ENCODE assay signal across 9 mouse cellular contexts in the genomic region with DNA sequence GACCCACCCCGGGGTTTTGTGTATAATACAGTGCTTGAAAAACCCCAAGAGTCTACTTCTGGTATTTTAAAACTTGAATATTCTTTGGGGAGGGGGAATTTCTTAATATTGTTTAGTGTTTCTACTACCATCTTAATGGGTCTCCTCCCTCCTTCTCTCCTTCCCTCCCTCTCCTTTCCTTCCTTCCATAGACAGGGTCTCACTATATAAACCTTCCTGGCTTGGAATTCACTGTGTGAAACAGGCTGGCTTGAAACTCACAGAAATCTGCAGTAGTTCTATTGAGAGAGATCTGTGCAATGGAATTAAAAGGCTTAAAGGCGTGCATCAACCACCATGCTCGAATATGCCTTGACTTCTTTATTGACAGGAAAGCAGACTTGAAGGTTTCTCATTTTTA. TPM values are rescaled to one million over a fixed set of nuclear protein-coding genes. Genes with fewer than 3 reads are reported as not detected.
DNase-seq lines count a peak whose midpoint lies in the region; ATAC-seq and TF ChIP-seq lines count a peak whose summit lies in the region.
"Had no signal": no experiment of that assay in that cellular context is flagged by ENCODE, and none has a peak within 500 bp of the region (broad histone marks: within the 10 kb centered on the region; RNA-seq: fewer than 3 reads in every experiment).

No protein-coding gene starts in this region.

- peak overlapping the region; percentile 79 for H3K4me2 ChIP-seq in kidney, embryonic 14.5 days (replicated peaks; ENCODE audit: low read depth, low read length)
- H3K4me2 ChIP-seq in embryonic facial prominence, embryonic 11.5 days (ENCODE audit: low read depth, low read length) = peak overlapping the region; percentile 52
- H3K4me2 ChIP-seq in hindbrain, postnatal 0 days (ENCODE audit: low read depth, low read length) = peak overlapping the region; percentile 80
- H3K4me2 ChIP-seq in midbrain, embryonic 14.5 days (ENCODE audit: low read length) = peak overlapping the region; percentile 64

- peaks cover 26% of the 10 kb centered on the region for H3K36me3 ChIP-seq in kidney, embryonic 14.5 days (ENCODE audit: control insufficient read depth, insufficient read depth, low read length)
- no peaks in the 10 kb centered on the region; the same call in 1 of the 2 replicates for H3K36me3 ChIP-seq in embryonic facial prominence, embryonic 11.5 days (replicated peaks; ENCODE audit: control insufficient read depth, insufficient read depth, low read depth, low read length)
- peaks cover 12% of the 10 kb centered on the region; the same call in 1 of the 2 replicates for H3K36me3 ChIP-seq in hindbrain, postnatal 0 days (ENCODE audit: insufficient read depth, low read length)
- H3K36me3 ChIP-seq in midbrain, embryonic 14.5 days (ENCODE audit: control insufficient read depth, insufficient read depth, low read length) = peaks cover 21% of the 10 kb centered on the region

- DNase-seq in kidney, postnatal 4 days = no peak
- DNase-seq in embryonic facial prominence, embryonic 11.5 days (ENCODE audit: low spot score) = no peak
- no peak for DNase-seq in hindbrain, postnatal 0 days (ENCODE audit: low spot score)
- DNase-seq in midbrain, embryonic 14.5 days = no peak
- DNase-seq in cerebellum, postnatal 4 days (ENCODE audit: low spot score in 2 of 2) = no peak
- DNase-seq in gastrocnemius, postnatal 36 days = no peak

- H3K9ac ChIP-seq in kidney, embryonic 14.5 days (ENCODE audit: low read depth, low read length) = peak overlapping the region; percentile 32; the same call in 1 of the 2 replicates
- H3K9ac ChIP-seq in embryonic facial prominence, embryonic 11.5 days (replicated peaks; ENCODE audit: low read length) = no peak overlapping the region
- peak overlapping the region; percentile 82; the same call in 1 of the 2 replicates for H3K9ac ChIP-seq in hindbrain, postnatal 0 days (replicated peaks; ENCODE audit: low read length)
- no peak overlapping the region; the same call in 1 of the 2 replicates for H3K9ac ChIP-seq in midbrain, embryonic 14.5 days (replicated peaks; ENCODE audit: low read length)

- H3K27ac ChIP-seq in kidney, embryonic 14.5 days (ENCODE audit: low read depth, low read length) = no peak overlapping the region
- H3K27ac ChIP-seq in embryonic facial prominence, embryonic 11.5 days (replicated peaks; ENCODE audit: low read depth, low read length) = no peak overlapping the region
- no peak overlapping the region for H3K27ac ChIP-seq in hindbrain, postnatal 0 days
- H3K27ac ChIP-seq in midbrain, embryonic 14.5 days (replicated peaks; ENCODE audit: low read depth, low read length) = no peak overlapping the region

- no peaks in the 10 kb centered on the region for H3K27me3 ChIP-seq in kidney, embryonic 14.5 days (ENCODE audit: control insufficient read depth, insufficient read depth, low read length)
- H3K27me3 ChIP-seq in embryonic facial prominence, embryonic 11.5 days (ENCODE audit: control insufficient read depth, insufficient read depth, low read length) = no peaks in the 10 kb centered on the region
- no peaks in the 10 kb centered on the region for H3K27me3 ChIP-seq in hindbrain, postnatal 0 days (ENCODE audit: insufficient read depth, low read length)
- no peaks in the 10 kb centered on the region for H3K27me3 ChIP-seq in midbrain, embryonic 14.5 days (ENCODE audit: control insufficient read depth, insufficient read depth, low read length)
- H3K27me3 ChIP-seq: Patski had no signal

- peak overlapping the region; percentile 87 for H3K4me3 ChIP-seq in kidney, embryonic 14.5 days (ENCODE audit: low read length)
- peak overlapping the region; percentile 79 for H3K4me3 ChIP-seq in embryonic facial prominence, embryonic 11.5 days (ENCODE audit: low read depth, low read length)
- H3K4me3 ChIP-seq in hindbrain, postnatal 0 days (ENCODE audit: low read length) = peak overlapping the region; percentile 58
- H3K4me3 ChIP-seq in midbrain, embryonic 14.5 days (replicated peaks; ENCODE audit: low read depth, low read length) = peak overlapping the region; percentile 61

- intact Hi-C loops in gastrocnemius, postnatal 36 days (cut with DNase I) = loop anchor here (2.0 to 5.0 kb wide), 2 partner anchors 41 to 257 kb away; a partner anchor contains a TSS

- peaks cover 13% of the 10 kb centered on the region for H3K4me1 ChIP-seq in kidney, embryonic 14.5 days (ENCODE audit: control insufficient read depth, insufficient read depth, low read length)
- H3K4me1 ChIP-seq in embryonic facial prominence, embryonic 11.5 days (ENCODE audit: control insufficient read depth, insufficient read depth, low read length) = no peaks in the 10 kb centered on the region
- H3K4me1 ChIP-seq in hindbrain, postnatal 0 days (ENCODE audit: insufficient read depth, low read length) = peaks cover 15% of the 10 kb centered on the region
- H3K4me1 ChIP-seq in midbrain, embryonic 14.5 days (ENCODE audit: control insufficient read depth, insufficient read depth, low read length) = peaks cover 14% of the 10 kb centered on the region

- WGBS in kidney, embryonic 14.5 days = 70% methylated on average over 3 of the region's 3 CpGs
- 76% methylated on average over 3 of the region's 3 CpGs for WGBS in embryonic facial prominence, embryonic 11.5 days
- WGBS in hindbrain, postnatal 0 days = 77% methylated on average over 3 of the region's 3 CpGs
- 75% methylated on average over 3 of the region's 3 CpGs for WGBS in midbrain, embryonic 14.5 days

- TF ChIP-seq CTCF in hindbrain, postnatal 0 days (IDR thresholded peaks at IDR 0.05; ENCODE audit: low read depth) = no peak

- H3K9me3 ChIP-seq in kidney, embryonic 14.5 days (ENCODE audit: control insufficient read depth, low read length) = no peaks in the 10 kb centered on the region
- H3K9me3 ChIP-seq in embryonic facial prominence, embryonic 11.5 days (replicated peaks; ENCODE audit: control insufficient read depth, low read length) = no peaks in the 10 kb centered on the region
- no peaks in the 10 kb centered on the region for H3K9me3 ChIP-seq in hindbrain, postnatal 0 days (ENCODE audit: low read length)
- no peaks in the 10 kb centered on the region for H3K9me3 ChIP-seq in midbrain, embryonic 14.5 days (ENCODE audit: control insufficient read depth, low read length)

- ATAC-seq in kidney, embryonic 14.5 days (ENCODE audit: low FRiP score, low TSS enrichment) = no peak
- no peak for ATAC-seq in embryonic facial prominence, embryonic 11.5 days (replicated peaks; ENCODE audit: insufficient number of reproducible peaks, low FRiP score, low TSS enrichment, low read depth)
- ATAC-seq in hindbrain, postnatal 0 days = no peak
- ATAC-seq in midbrain, embryonic 14.5 days (ENCODE audit: low FRiP score, low TSS enrichment) = no peak
- ATAC-seq in activated CD4-positive, CD25-positive, alpha-beta regulatory T cell, adult 4 months = no peak
- ATAC-seq: Patski had no signal

RNA-seq across cellular contexts. Expression of a gene that starts 1.5 kb away (rescaled TPM):
- 1,862 and 2,225 TPM in 2 replicates for polyA plus RNA-seq in kidney, embryonic 14.5 days (2014; fragmentation: Nextera tagmentation; extraction: Ambion mirVana)
- polyA plus RNA-seq in embryonic facial prominence, embryonic 11.5 days (2014; fragmentation: Nextera tagmentation; extraction: Ambion mirVana) = 2,078 and 2,281 TPM in 2 replicates
- 128 and 150 TPM in 2 replicates for total RNA-seq in hindbrain, postnatal 0 days (2014; rRNA removed)
- 757 and 786 TPM in 2 replicates for polyA plus RNA-seq in hindbrain, postnatal 0 days (2015; fragmentation: Nextera tagmentation; extraction: Ambion mirVana)
- 869 and 947 TPM in 2 replicates for polyA plus RNA-seq in midbrain, embryonic 14.5 days (2014; fragmentation: Nextera tagmentation; extraction: Ambion mirVana)
- polyA plus RNA-seq in activated CD4-positive, CD25-positive, alpha-beta regulatory T cell, adult 4 months (2017; shearing (Covaris generic)) = 1,000 to 10,000 TPM in 1 of 2 experiments, 100 to 1,000 TPM in 1; 402 to 1,098 TPM
- total RNA-seq in gastrocnemius, postnatal 36 days (2021) = 100 to 1,000 TPM in 1 of 2 experiments, 10 to 100 TPM in 1; 86.3 to 104 TPM

RNA-seq across cellular contexts. Expression of a gene that starts 1.7 kb away (rescaled TPM):
- 44.2 and 53.9 TPM in 2 replicates for polyA plus RNA-seq in kidney, embryonic 14.5 days (2014; fragmentation: Nextera tagmentation; extraction: Ambion mirVana)
- 77.6 and 82.1 TPM in 2 replicates for polyA plus RNA-seq in embryonic facial prominence, embryonic 11.5 days (2014; fragmentation: Nextera tagmentation; extraction: Ambion mirVana)
- total RNA-seq in hindbrain, postnatal 0 days (2014; rRNA removed) = 37.2 and 43.4 TPM in 2 replicates
- polyA plus RNA-seq in hindbrain, postnatal 0 days (2015; fragmentation: Nextera tagmentation; extraction: Ambion mirVana) = 42.8 and 44.7 TPM in 2 replicates
- 61.4 and 65.1 TPM in 2 replicates for polyA plus RNA-seq in midbrain, embryonic 14.5 days (2014; fragmentation: Nextera tagmentation; extraction: Ambion mirVana)
- 10 to 100 TPM; 27.9 to 28.5 TPM for polyA plus RNA-seq in activated CD4-positive, CD25-positive, alpha-beta regulatory T cell, adult 4 months (2017; shearing (Covaris generic))
- total RNA-seq in gastrocnemius, postnatal 36 days (2021) = 10 to 100 TPM; 22.9 to 23.4 TPM

Comparison
In these comparisons a context has a peak if more than half of its experiments do, and no peak if none do; other contexts are left out.
1. H3K9ac ChIP-seq: peak in kidney, embryonic 14.5 days (single experiment) and hindbrain, postnatal 0 days (single experiment); none in embryonic facial prominence, embryonic 11.5 days (single experiment) and midbrain, embryonic 14.5 days (single experiment).
2. Peak in every context shown above with its lines, with median percentiles within 50 percentile points of each other: H3K4me2 ChIP-seq and H3K4me3 ChIP-seq.